Mouse (Mus musculus) lung, adult 2 months (tissue): ENCODE results near the gene Cntn5. TPM values are rescaled to one million over a fixed set of nuclear protein-coding genes. Genes with fewer than 3 reads are reported as not detected.

Source experiments
- DNase-seq: peaks from one replicate; pipeline ENCODE4 v3.0.0; 2022
- H3K4me1 ChIP-seq: fragments of 200-500 bp; 2 replicates; pipeline ENCODE4 v1.6.1; 2011; ENCODE audit warnings: low read length; ENCODE audit not compliant: control insufficient read depth, insufficient read depth
- H3K4me3 ChIP-seq: fragments of 200-500 bp; replicated peaks from 2 replicates; pipeline ENCODE3; 2011; ENCODE audit warnings: low read depth, mild to moderate bottlenecking, control low read depth, low read length; ENCODE audit errors: extremely low read depth
- CTCF ChIP-seq: fragments of 200-500 bp; IDR thresholded peaks from 2 replicates; pipeline ENCODE4 v1.5.1; 2011; ENCODE audit warnings: mild to moderate bottlenecking, low read length, control low read depth; ENCODE audit not compliant: insufficient read depth
- POLR2A ChIP-seq: fragments of 200-500 bp; IDR thresholded peaks from 2 replicates; pipeline ENCODE4 v1.6.1; 2011; ENCODE audit warnings: low read depth, mild to moderate bottlenecking, control low read depth, low read length, borderline replicate concordance; ENCODE audit errors: extremely low read depth
- WGBS: fragments of 180-500 bp; shearing (Covaris S2); methylation state at CpG from one replicate; pipeline ENCODE4 v1.1.7; 2018; 5-methylcytosine and 5-hydroxymethylcytosine counted together
- polyA plus RNA-seq: library from polyadenylated mRNA; depleted of rRNA; stranded (reverse); fragments of >200 nt; gene quantifications from 2 replicates; pipeline ENCODE4 v1.2.3, GENCODE M21; 2012

Cntn5 gene
- polyA plus RNA-seq, 1 experiment = not detected

DNA sequence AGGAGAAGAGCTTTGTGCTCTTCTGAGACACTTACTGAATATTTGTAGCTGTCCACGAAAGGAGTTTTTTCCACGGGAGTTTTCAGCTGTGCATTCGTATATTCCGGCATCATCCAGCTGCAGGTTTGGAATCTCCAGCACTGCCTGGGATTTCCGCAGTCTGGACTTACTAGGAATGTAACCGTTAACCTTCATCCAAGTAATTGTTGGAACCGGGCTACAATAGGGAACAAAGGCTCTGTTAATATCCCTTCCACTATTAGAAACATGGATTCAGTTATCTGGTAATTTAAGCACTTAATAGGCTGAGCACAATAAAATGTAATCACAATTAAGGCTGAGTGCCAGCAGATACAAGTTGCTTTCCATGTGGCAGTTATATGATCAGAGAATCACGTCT, 920.5 kb downstream of the Cntn5 start:
- H3K4me1 ChIP-seq = no peaks in the 10 kb centered on the region
- 72% methylated on average over 8 of the region's 8 CpGs for WGBS
- DNase-seq = no peak
- no peak overlapping the region for H3K4me3 ChIP-seq
- TF ChIP-seq POLR2A (no peak), CTCF (no peak)

GRCm38 (mm10) chr9:9983220-9983619, 921.4 kb downstream of the Cntn5 start:
- no peak overlapping the region for H3K4me3 ChIP-seq
- no peaks in the 10 kb centered on the region for H3K4me1 ChIP-seq
- 56% methylated on average over 2 of the region's 2 CpGs for WGBS
- TF ChIP-seq POLR2A = no peak
- no peak for TF ChIP-seq CTCF
- DNase-seq = no peak

- Histone ChIP-seq H3K4me1 (no peaks in the 10 kb centered on the region), H3K4me3 (no peak overlapping the region)
- no peak for DNase-seq
- WGBS = 94% methylated on average over 4 of the region's 4 CpGs
- TF ChIP-seq CTCF = no peak
- TF ChIP-seq POLR2A = no peak
Measured at GRCm38 (mm10) chr9:9965370-9965769, 939.2 kb downstream of the Cntn5 start.

- no peak for DNase-seq
- TF ChIP-seq POLR2A (no peak), CTCF (no peak)
- no peaks in the 10 kb centered on the region for H3K4me1 ChIP-seq
- no peak overlapping the region for H3K4me3 ChIP-seq
Measured at GRCm38 (mm10) chr9:9960610-9961172, 943.9 kb downstream of the Cntn5 start.

- Histone ChIP-seq H3K4me1 (no peaks in the 10 kb centered on the region), H3K4me3 (no peak overlapping the region)
- 51% methylated on average over 3 of the region's 3 CpGs for WGBS
- DNase-seq = no peak
- TF ChIP-seq CTCF (no peak), POLR2A (no peak)
Measured at GRCm38 (mm10) chr9:9949346-9949745, 955.2 kb downstream of the Cntn5 start.

- 42% methylated on average over 1 of the region's 1 CpGs for WGBS
- TF ChIP-seq CTCF = no peak
- no peak for TF ChIP-seq POLR2A
- no peak overlapping the region for H3K4me3 ChIP-seq
- no peaks in the 10 kb centered on the region for H3K4me1 ChIP-seq
- no peak for DNase-seq
Measured at GRCm38 (mm10) chr9:9944872-9945271, 959.7 kb downstream of the Cntn5 start.

DNA sequence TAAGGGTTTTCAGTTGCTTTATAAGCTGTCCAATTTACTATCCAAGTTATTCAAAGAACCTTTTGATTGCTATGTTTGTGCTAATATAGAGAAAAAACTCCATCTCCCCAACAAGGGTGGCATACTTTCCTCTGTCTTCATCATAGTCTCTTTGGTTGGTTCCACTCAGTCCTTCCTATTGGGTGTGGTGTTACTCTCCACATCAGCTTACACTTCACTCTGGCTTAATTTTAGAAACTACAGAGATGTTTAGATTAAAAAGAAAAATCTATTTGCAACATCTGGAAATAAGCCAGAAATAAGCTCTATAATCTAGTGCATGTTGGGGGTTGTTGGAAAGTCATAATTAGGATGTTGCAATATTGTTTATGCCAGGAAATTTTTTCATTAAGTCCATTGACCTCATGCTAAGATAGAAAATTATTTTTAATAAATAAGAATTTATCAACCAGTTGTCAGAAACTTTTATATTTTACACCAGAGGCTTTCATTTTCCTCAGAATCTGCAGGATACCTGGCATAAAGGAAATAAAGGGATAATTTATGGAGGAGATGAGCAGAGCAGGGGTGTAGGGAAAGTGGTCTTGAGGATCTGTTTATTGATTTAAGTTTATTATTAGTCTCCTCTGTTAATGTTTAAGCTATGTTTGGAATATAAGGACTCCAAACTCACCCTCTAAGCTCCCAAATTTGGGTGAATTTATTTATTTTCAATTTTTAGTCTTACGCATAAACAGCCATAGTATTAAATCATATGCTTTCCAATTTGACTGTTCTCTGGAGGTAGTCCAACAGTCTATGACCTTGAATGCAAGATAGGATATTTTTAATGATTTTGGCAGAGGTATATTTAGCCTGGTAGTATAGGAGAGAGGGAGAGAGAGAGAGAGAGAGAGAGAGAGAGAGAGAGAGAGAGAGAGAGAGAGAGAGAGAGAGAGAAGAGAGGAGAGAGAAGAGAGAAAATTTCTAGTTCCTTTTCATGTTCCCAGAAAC, 966.8 kb downstream of the Cntn5 start:
- no peak for DNase-seq
- Histone ChIP-seq H3K4me1 (no peaks in the 10 kb centered on the region), H3K4me3 (no peak overlapping the region)
- TF ChIP-seq CTCF (no peak), POLR2A (no peak)
- 71% methylated on average over 1 of the region's 1 CpGs for WGBS

GRCm38 (mm10) chr9:9920580-9920979, 984.0 kb downstream of the Cntn5 start:
- 78% methylated on average over 3 of the region's 3 CpGs for WGBS
- DNase-seq = no peak
- H3K4me3 ChIP-seq = no peak overlapping the region
- TF ChIP-seq POLR2A (no peak), CTCF (no peak)
- no peaks in the 10 kb centered on the region for H3K4me1 ChIP-seq

GRCm38 (mm10) chr9:9899070-9899469, 1005.5 kb downstream of the Cntn5 start:
- H3K4me3 ChIP-seq = no peak overlapping the region
- H3K4me1 ChIP-seq = no peaks in the 10 kb centered on the region
- 50% methylated on average over 5 of the region's 5 CpGs for WGBS
- no peak for DNase-seq
- TF ChIP-seq CTCF (no peak), POLR2A (no peak)

- no peak overlapping the region for H3K4me3 ChIP-seq
- 68% methylated on average over 6 of the region's 6 CpGs for WGBS
- TF ChIP-seq CTCF = no peak
- no peak for TF ChIP-seq POLR2A
- H3K4me1 ChIP-seq = no peaks in the 10 kb centered on the region
- no peak for DNase-seq
Measured at GRCm38 (mm10) chr9:9886210-9886609, 1018.4 kb downstream of the Cntn5 start.

GRCm38 (mm10) chr9:9882779-9883383, 1021.7 kb downstream of the Cntn5 start:
- no peak for DNase-seq
- 71% methylated on average over 8 of the region's 8 CpGs for WGBS

More at GRCm38 (mm10) chr9:9882779-9883383, 1021.7 kb downstream of the Cntn5 start:
- no peak overlapping the region for H3K4me3 ChIP-seq
- H3K4me1 ChIP-seq = no peaks in the 10 kb centered on the region
- TF ChIP-seq CTCF (no peak), POLR2A (no peak)
